Mouse (Mus musculus) small intestine, adult 2 months (tissue): ENCODE results near the gene Gm49396. TPM values are rescaled to one million over a fixed set of nuclear protein-coding genes. Genes with fewer than 3 reads are reported as not detected.

Source experiments
- H3K27ac ChIP-seq: fragments of 200-500 bp; 2 replicates; pipeline ENCODE4 v1.5.1; 2012; ENCODE audit warnings: low read depth, low read length, control low read depth, inconsistent platforms; ENCODE audit not compliant: insufficient read depth
- H3K27me3 ChIP-seq: fragments of 200-500 bp; 2 replicates; pipeline ENCODE4 v1.6.1; 2012; ENCODE audit warnings: mild to moderate bottlenecking, moderate library complexity, low read length, inconsistent platforms; ENCODE audit not compliant: control insufficient read depth, insufficient read depth
- H3K36me3 ChIP-seq: fragments of 200-500 bp; 2 replicates; pipeline ENCODE4 v1.6.1; 2012; ENCODE audit warnings: mild to moderate bottlenecking, low read length, control low read depth, inconsistent platforms; ENCODE audit not compliant: control insufficient read depth, insufficient read depth
- H3K4me1 ChIP-seq: fragments of 200-500 bp; 2 replicates; pipeline ENCODE4 v1.6.1; 2012; ENCODE audit warnings: low read length, inconsistent platforms, mixed read lengths; ENCODE audit not compliant: control insufficient read depth, insufficient read depth, insufficient read length
- H3K4me3 ChIP-seq: fragments of 200-500 bp; 2 replicates; pipeline ENCODE4 v1.5.1; 2012; ENCODE audit warnings: low read depth, mild to moderate bottlenecking, control low read depth, inconsistent platforms, low read length, moderate library complexity
- CTCF ChIP-seq: fragments of 200-500 bp; IDR thresholded peaks from 2 replicates; pipeline ENCODE4 v1.5.1; 2012; ENCODE audit warnings: low read depth, mild to moderate bottlenecking, control low read depth, inconsistent platforms, low read length, moderate library complexity, mixed read lengths; ENCODE audit not compliant: insufficient replicate concordance, insufficient read length; ENCODE audit errors: extremely low read depth
- POLR2A ChIP-seq: fragments of 200-500 bp; IDR thresholded peaks from 2 replicates; pipeline ENCODE4 v1.6.1; 2012; ENCODE audit warnings: low read depth, mild to moderate bottlenecking, control low read depth, inconsistent platforms, low read length, moderate library complexity
- WGBS: fragments of 180-500 bp; shearing (Covaris S2); methylation state at CpG from one replicate; pipeline ENCODE4 v1.1.7; 2018; 5-methylcytosine and 5-hydroxymethylcytosine counted together
- polyA plus RNA-seq: library from polyadenylated mRNA; depleted of rRNA; stranded (reverse); fragments of >200 nt; gene quantifications from 2 replicates; pipeline ENCODE4 v1.2.3, GENCODE M21; 2012

The Gm49396 gene
- polyA plus RNA-seq, 1 experiment: 1.6 TPM

- H3K36me3 ChIP-seq: peaks cover 58% of the 10 kb centered on the region
- H3K27ac ChIP-seq: no peak overlapping the region
- no peaks in the 10 kb centered on the region for H3K27me3 ChIP-seq
- H3K4me3 ChIP-seq: no peak overlapping the region
- H3K4me1 ChIP-seq: peaks cover 6% of the 10 kb centered on the region
- TF ChIP-seq CTCF (no peak), POLR2A (no peak)
- WGBS: 96% methylated on average over 7 of the region's 7 CpGs
These were observed 22.0 kb downstream of the Gm49396 start for GRCm38 (mm10) chr7:30585170-30585569.

GRCm38 (mm10) chr7:30586455-30587020, 23.4 kb downstream of the Gm49396 start:
- H3K4me3 ChIP-seq: no peak overlapping the region
- no peak for TF ChIP-seq CTCF
- TF ChIP-seq POLR2A: no peak
- H3K27ac ChIP-seq: no peak overlapping the region
- H3K36me3 ChIP-seq: peaks cover 46% of the 10 kb centered on the region
- no peaks in the 10 kb centered on the region for H3K27me3 ChIP-seq
- H3K4me1 ChIP-seq: peaks cover 15% of the 10 kb centered on the region
- WGBS: 90% methylated on average over 28 of the region's 28 CpGs

- H3K36me3 ChIP-seq: peaks cover 32% of the 10 kb centered on the region
- peak overlapping the region; percentile 60 for H3K27ac ChIP-seq
- H3K4me1 ChIP-seq: peaks cover 15% of the 10 kb centered on the region
- 1% methylated on average over 65 of the region's 67 CpGs for WGBS
- H3K4me3 ChIP-seq: peak overlapping the region; percentile 94
- no peak for TF ChIP-seq POLR2A
- TF ChIP-seq CTCF: 0 out of 2 replicates have a peak, but pooled peaks have one; percentile 11
- no peaks in the 10 kb centered on the region for H3K27me3 ChIP-seq
These were observed 24.9 kb downstream of the Gm49396 start for GRCm38 (mm10) chr7:30587842-30588667.

GRCm38 (mm10) chr7:30588676-30589434, 25.7 kb downstream of the Gm49396 start, which contains the start of gene Kmt2b:
Gene Kmt2b, minus strand, starts transcription at chr7:30588726.
- H3K27me3 ChIP-seq: no peaks in the 10 kb centered on the region
- WGBS: under 1% methylated on average over 60 of the region's 68 CpGs
- peaks cover 25% of the 10 kb centered on the region for H3K36me3 ChIP-seq
- peak within 1 kb of the TSS; percentile 79 for H3K27ac ChIP-seq
- H3K4me1 ChIP-seq: peaks cover 15% of the 10 kb centered on the region
- peak within 1 kb of the TSS; percentile 94 for H3K4me3 ChIP-seq
- peak; percentile 71 for TF ChIP-seq POLR2A
- TF ChIP-seq CTCF: no peak

GRCm38 (mm10) chr7:30589435-30590301, 26.5 kb downstream of the Gm49396 start:
- 10% methylated on average over 40 of the region's 40 CpGs for WGBS
- Histone ChIP-seq H3K27me3 (no peaks in the 10 kb centered on the region), H3K4me3 (peak overlapping the region; percentile 64), H3K27ac (peak overlapping the region; percentile 79), H3K36me3 (peaks cover 18% of the 10 kb centered on the region), H3K4me1 (peaks cover 20% of the 10 kb centered on the region)
- TF ChIP-seq CTCF (peak; percentile 96; the same call in 1 of the 2 replicates), POLR2A (no peak)

- WGBS: 92% methylated on average over 9 of the region's 9 CpGs
- no peak for TF ChIP-seq CTCF
- TF ChIP-seq POLR2A: no peak
- Histone ChIP-seq H3K4me3 (no peak overlapping the region), H3K27me3 (no peaks in the 10 kb centered on the region), H3K27ac (no peak overlapping the region), H3K36me3 (peaks cover 5% of the 10 kb centered on the region), H3K4me1 (peaks cover 20% of the 10 kb centered on the region)
These were observed 27.9 kb downstream of the Gm49396 start for GRCm38 (mm10) chr7:30590927-30591604.
